Mouse (Mus musculus) midbrain, embryonic 14.5 days (tissue): ENCODE measurements around the gene C130060K24Rik. TPM values are rescaled to one million over a fixed set of nuclear protein-coding genes. Genes with fewer than 3 reads are reported as not detected.

Experiments used
- ATAC-seq: fragments of 200-750 bp; cut with Nextera tagmentation; 2 replicates; pipeline ENCODE4 v1.8.0; 2017; ENCODE audit warnings: moderate number of reproducible peaks, moderate library complexity; ENCODE audit not compliant: low FRiP score, low TSS enrichment
- DNase-seq: peaks from one replicate; pipeline ENCODE4 v3.0.0-alpha.2; 2015
- H3K27ac ChIP-seq: fragments of 300-500 bp; sonication (generic); replicated peaks from 2 replicates; pipeline ENCODE4 v1.5.1; 2014; ENCODE audit warnings: mild to moderate bottlenecking, low read depth, low read length, moderate library complexity
- H3K27me3 ChIP-seq: fragments of 300-500 bp; sonication (generic); 2 replicates; pipeline ENCODE4 v1.6.1; 2014; ENCODE audit warnings: low read length, control low read depth, mixed read lengths; ENCODE audit not compliant: control insufficient read depth, insufficient read depth
- H3K36me3 ChIP-seq: fragments of 300-500 bp; sonication (generic); 2 replicates; pipeline ENCODE4 v1.6.1; 2014; ENCODE audit warnings: low read length, control low read depth; ENCODE audit not compliant: control insufficient read depth, insufficient read depth
- H3K4me1 ChIP-seq: fragments of 300-500 bp; sonication (generic); 2 replicates; pipeline ENCODE4 v1.6.1; 2014; ENCODE audit warnings: mild to moderate bottlenecking, antibody characterized with exemption, low read length, control low read depth; ENCODE audit not compliant: control insufficient read depth, insufficient read depth
- H3K4me2 ChIP-seq: fragments of 300-500 bp; sonication (generic); 2 replicates; pipeline ENCODE4 v1.6.1; 2014; ENCODE audit warnings: mild to moderate bottlenecking, low read length, moderate library complexity
- H3K4me3 ChIP-seq: fragments of 300-500 bp; sonication (generic); replicated peaks from 2 replicates; pipeline ENCODE4 v1.5.1; 2014; ENCODE audit warnings: low read depth, low read length
- H3K9ac ChIP-seq: fragments of 300-500 bp; sonication (generic); replicated peaks from 2 replicates; pipeline ENCODE4 v1.6.1; 2014; ENCODE audit warnings: mild to moderate bottlenecking, low read length, moderate library complexity
- H3K9me3 ChIP-seq: fragments of 300-500 bp; sonication (generic); 2 replicates; pipeline ENCODE4 v1.6.1; 2016; ENCODE audit warnings: low read length, control low read depth, mixed read lengths; ENCODE audit not compliant: control insufficient read depth
- WGBS: fragments of 180-500 bp; shearing (Covaris S2); extraction: QIAGEN DNeasy Blood & Tissue Kit; methylation state at CpG from one replicate; pipeline ENCODE4 v1.1.7; 2014; 5-methylcytosine and 5-hydroxymethylcytosine counted together
- polyA plus RNA-seq: library from polyadenylated mRNA; unstranded; fragments of >200 nt; fragmentation: Nextera tagmentation; extraction: Ambion mirVana; gene quantifications from 2 replicates; pipeline ENCODE4 v1.2.1, GENCODE M21; 2014

The C130060K24Rik gene
- polyA plus RNA-seq, 1 experiment from 2014 or later: 1.7 TPM

- Histone ChIP-seq H3K27ac (no peak overlapping the region), H3K4me3 (no peak overlapping the region), H3K9ac (no peak overlapping the region), H3K36me3 (no peaks in the 10 kb centered on the region), H3K27me3 (no peaks in the 10 kb centered on the region), H3K9me3 (no peaks in the 10 kb centered on the region), H3K4me2 (no peak overlapping the region), H3K4me1 (no peaks in the 10 kb centered on the region)
- ATAC-seq: no peak
- 78% methylated on average over 8 of the region's 8 CpGs for WGBS
- DNase-seq: peak; percentile 53
Measured at GRCm38 (mm10) chr6:65427065-65427464, 46.2 kb downstream of the C130060K24Rik start.

- Histone ChIP-seq H3K4me1 (no peaks in the 10 kb centered on the region), H3K4me2 (no peak overlapping the region), H3K9ac (no peak overlapping the region), H3K36me3 (no peaks in the 10 kb centered on the region), H3K27ac (no peak overlapping the region), H3K27me3 (no peaks in the 10 kb centered on the region), H3K9me3 (no peaks in the 10 kb centered on the region), H3K4me3 (no peak overlapping the region)
- WGBS: 91% methylated on average over 5 of the region's 5 CpGs
- ATAC-seq (no peak), DNase-seq (no peak)
Measured at GRCm38 (mm10) chr6:65433159-65433558, 52.3 kb downstream of the C130060K24Rik start.

GRCm38 (mm10) chr6:65453465-65453864 lies 72.6 kb downstream of the C130060K24Rik start:
- ATAC-seq: peak; percentile 80
- no peak overlapping the region for H3K4me2 ChIP-seq
- H3K4me1 ChIP-seq: no peaks in the 10 kb centered on the region
- H3K36me3 ChIP-seq: no peaks in the 10 kb centered on the region
- DNase-seq: peak; percentile 84
- H3K27ac ChIP-seq: no peak overlapping the region
- no peaks in the 10 kb centered on the region for H3K27me3 ChIP-seq
- no peaks in the 10 kb centered on the region for H3K9me3 ChIP-seq
- no peak overlapping the region for H3K4me3 ChIP-seq
- H3K9ac ChIP-seq: no peak overlapping the region

- Histone ChIP-seq H3K36me3 (no peaks in the 10 kb centered on the region), H3K9me3 (no peaks in the 10 kb centered on the region), H3K27me3 (no peaks in the 10 kb centered on the region)
Measured at GRCm38 (mm10) chr6:65465294-65465693, 84.4 kb downstream of the C130060K24Rik start.

GRCm38 (mm10) chr6:65470320-65470719 lies 89.4 kb downstream of the C130060K24Rik start:
- DNase-seq: peak; percentile 22
- Histone ChIP-seq H3K9me3 (no peaks in the 10 kb centered on the region), H3K4me3 (no peak overlapping the region), H3K27me3 (no peaks in the 10 kb centered on the region), H3K9ac (no peak overlapping the region), H3K4me2 (no peak overlapping the region), H3K36me3 (no peaks in the 10 kb centered on the region), H3K4me1 (0 out of 2 replicates have a peak, but pooled peaks cover 4% of the 10 kb centered on the region), H3K27ac (no peak overlapping the region)
- WGBS: 52% methylated on average over 5 of the region's 5 CpGs
- ATAC-seq: peak; percentile 62; the same call in 1 of the 2 replicates

More at GRCm38 (mm10) chr6:65465294-65465693, 84.4 kb downstream of the C130060K24Rik start:
- 95% methylated on average over 1 of the region's 1 CpGs for WGBS
- Histone ChIP-seq H3K4me2 (no peak overlapping the region), H3K4me3 (no peak overlapping the region), H3K9ac (no peak overlapping the region), H3K4me1 (no peaks in the 10 kb centered on the region), H3K27ac (no peak overlapping the region)
- ATAC-seq (no peak), DNase-seq (no peak)

- Histone ChIP-seq H3K9ac (no peak overlapping the region), H3K4me1 (0 out of 2 replicates have a peak, but pooled peaks cover 4% of the 10 kb centered on the region), H3K27me3 (no peaks in the 10 kb centered on the region), H3K36me3 (no peaks in the 10 kb centered on the region), H3K27ac (no peak overlapping the region), H3K9me3 (no peaks in the 10 kb centered on the region), H3K4me2 (no peak overlapping the region), H3K4me3 (no peak overlapping the region)
- WGBS: 93% methylated on average over 7 of the region's 7 CpGs
- no peak for ATAC-seq
- DNase-seq: no peak
Measured at GRCm38 (mm10) chr6:65472455-65472854, 91.5 kb downstream of the C130060K24Rik start.

GRCm38 (mm10) chr6:65498786-65499185 lies 117.9 kb downstream of the C130060K24Rik start:
- ATAC-seq (no peak), DNase-seq (no peak)
- H3K4me3 ChIP-seq: no peak overlapping the region
- H3K36me3 ChIP-seq: no peaks in the 10 kb centered on the region
- H3K9me3 ChIP-seq: no peaks in the 10 kb centered on the region
- no peaks in the 10 kb centered on the region for H3K27me3 ChIP-seq
- H3K9ac ChIP-seq: no peak overlapping the region
- H3K27ac ChIP-seq: no peak overlapping the region
- H3K4me1 ChIP-seq: no peaks in the 10 kb centered on the region
- H3K4me2 ChIP-seq: no peak overlapping the region

Other genes with a start within 250 kb of the C130060K24Rik start
- gene Hpgds, start 236.2 kb upstream of the C130060K24Rik start, polyA plus RNA-seq: 3.8 and 6.1 TPM in 2 replicates
- 0.05 TPM in 1 of 2 replicates, not detected in the other for gene Tnip3, start 144.2 kb downstream of the C130060K24Rik start, polyA plus RNA-seq